Mouse (Mus musculus) kidney, adult 2 months (tissue): ENCODE results near the gene Trim44.

Experiments used
- CTCF ChIP-seq: fragments of 200-500 bp; conservative IDR thresholded peaks from 2 replicates; pipeline ENCODE4 v1.5.1; 2011; ENCODE audit warnings: low read depth, mild to moderate bottlenecking, control low read depth, low read length, moderate library complexity, mixed read lengths; ENCODE audit not compliant: insufficient read depth, insufficient read length
- POLR2A ChIP-seq: fragments of 200-500 bp; IDR thresholded peaks from one replicate; pipeline ENCODE4 v1.6.1; 2011; ENCODE audit warnings: low read depth, low read length, control low read depth

GRCm38 (mm10) chr2:102451671-102452549 lies 44.3 kb upstream of the Trim44 start, which contains the start of gene Fjx1:
- TF ChIP-seq CTCF (no peak), POLR2A (no peak)
